Mouse (Mus musculus) left cerebral cortex, adult 11 months (tissue): ENCODE data around the gene Jam3.

Experiments
- DNase-seq: peaks from one replicate; pipeline ENCODE4 v3.0.0; 2022; ENCODE audit warnings: low spot score

The Jam3 gene

DNA sequence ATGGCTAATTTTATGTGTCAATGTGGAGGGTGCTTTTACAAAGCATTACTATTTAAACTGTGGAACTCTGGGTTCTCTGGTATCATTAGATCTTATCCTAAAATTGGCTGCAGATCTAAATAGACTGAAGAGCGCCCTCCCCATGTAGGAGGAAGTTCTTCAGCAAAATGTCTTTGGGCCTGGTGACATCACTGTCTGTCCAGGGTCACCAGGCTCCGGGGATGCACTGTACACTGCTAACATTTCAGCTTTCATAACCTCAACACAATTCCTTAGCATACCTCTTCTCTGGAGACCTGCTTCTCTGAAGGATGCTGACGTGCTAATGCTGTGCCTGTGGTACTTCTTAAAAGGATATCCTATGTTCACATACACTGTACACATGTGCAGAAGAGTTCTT, 43.5 kb downstream of the Jam3 start:
- no peak for DNase-seq

DNA sequence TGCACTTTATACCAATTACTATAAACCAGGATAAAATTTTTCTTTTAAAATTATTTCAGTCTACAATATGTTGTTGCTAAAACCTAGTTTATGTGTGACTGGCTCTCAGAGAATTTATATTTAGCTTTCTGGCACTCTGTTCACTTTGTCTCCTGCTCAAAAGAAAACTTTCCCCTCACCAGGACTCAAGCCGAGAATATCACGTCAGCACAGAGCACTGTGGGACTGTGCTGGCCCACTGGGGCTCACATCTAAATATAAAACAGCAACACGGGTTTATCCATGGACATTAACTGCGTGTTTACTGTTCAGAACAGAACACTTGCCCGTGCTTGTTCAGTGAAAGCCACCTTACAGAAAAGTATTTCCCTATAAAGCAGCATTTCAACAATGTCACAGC, 44.5 kb downstream of the Jam3 start:
- peak; percentile 49 for DNase-seq

DNA sequence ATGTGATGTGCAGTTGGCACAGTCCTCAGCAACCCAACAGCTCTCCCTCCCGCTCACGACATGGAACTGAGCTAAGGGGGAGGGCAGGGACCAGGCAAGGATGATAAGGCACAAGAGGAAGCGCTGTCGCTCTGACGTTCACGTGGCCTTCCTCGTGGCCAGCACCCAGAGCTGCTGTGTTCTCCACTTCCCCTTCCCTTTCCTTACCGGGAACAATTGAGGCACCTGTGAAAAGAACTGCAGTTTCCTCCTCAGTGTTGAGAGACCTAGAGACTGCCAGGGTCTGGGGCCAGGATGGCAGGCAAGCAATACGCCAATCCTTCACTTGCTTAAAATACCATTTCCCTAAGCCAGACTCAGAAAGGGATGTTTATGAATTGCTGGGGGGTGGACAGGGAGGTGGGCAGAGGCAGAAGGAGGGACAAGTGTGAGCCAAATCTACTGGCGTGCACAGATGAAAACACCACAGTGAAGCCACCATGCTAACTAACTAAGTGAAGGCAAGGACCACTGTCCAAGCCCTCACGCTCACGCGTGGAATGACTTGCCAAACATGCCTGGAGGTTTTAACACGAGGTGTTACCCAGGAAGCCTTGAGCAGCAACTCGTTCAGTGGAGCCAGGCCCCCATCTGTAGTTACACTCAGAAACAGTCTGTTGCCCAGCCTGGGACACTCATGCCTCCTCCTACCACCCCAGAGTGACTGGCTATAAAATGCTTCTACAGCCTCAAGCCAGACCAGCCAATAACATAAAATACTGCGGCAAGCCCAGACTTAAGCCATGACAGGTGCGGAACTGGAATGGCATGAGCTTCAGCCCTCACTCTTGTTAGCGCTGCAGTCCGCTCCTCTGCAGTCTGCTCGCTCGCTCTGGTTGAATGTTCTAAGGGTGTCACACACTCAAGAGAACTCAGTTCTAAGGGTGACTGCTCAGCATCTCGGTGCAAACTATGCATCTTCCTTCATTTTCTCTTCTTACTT, 45.4 kb downstream of the Jam3 start:
- peak; percentile 64 for DNase-seq

DNA sequence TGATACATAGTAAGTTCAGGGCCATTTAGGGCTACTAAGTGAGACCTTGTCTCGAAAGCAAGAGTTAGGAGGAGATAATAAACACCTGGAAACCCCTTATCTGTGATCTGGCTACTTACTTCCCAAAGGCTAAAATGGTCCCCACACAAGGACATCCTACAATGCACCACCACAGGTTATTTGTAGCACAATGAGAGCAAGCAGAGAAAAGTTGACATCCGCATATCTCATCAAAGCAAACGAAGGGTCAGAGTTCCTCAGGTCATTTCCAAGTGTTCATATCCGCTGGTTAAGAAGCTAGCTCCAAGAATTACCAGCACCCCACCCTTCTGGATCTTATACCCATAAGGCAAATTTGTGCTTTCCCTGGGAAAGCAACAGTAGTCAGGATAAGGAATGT, 46.8 kb downstream of the Jam3 start:
- DNase-seq = no peak

DNA sequence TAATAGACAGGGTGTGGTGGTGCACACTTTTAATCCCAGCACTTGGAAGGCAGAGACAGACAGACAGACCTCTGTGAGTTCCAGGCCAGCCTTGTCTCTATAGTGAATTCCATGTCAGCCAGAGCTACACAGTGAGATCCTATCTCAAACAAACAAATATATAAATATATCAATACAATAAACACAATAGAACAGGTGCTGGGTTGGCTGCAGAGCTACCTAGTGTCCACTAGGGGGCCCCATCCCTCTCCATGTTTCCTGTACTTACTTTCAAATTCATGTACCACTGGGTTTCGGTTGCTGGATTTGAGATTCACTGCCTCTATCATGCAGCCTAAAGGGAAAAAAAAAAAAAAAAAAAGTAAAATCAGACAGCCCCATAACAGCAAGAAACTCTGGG, 49.1 kb downstream of the Jam3 start:
- DNase-seq = no peak

DNA sequence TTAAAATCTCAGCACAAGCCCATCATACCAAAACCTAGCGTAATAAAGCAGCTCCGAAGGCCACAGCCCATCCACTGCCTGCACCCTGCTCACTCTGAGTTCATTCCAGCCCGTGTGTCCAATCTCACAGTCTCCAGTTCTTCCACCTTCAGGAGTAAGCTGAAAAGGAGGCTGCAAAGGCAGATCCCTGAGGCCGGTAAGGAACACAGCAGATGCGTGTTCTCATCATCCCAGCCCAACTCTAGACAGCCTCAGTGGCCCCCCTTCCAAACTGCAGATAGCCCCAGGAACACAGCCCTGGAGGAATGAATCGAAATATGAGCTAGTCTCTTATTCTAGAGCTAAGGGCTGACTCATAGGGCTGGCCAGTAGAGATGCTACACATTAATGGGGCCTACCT, 53.8 kb downstream of the Jam3 start:
- DNase-seq = no peak

DNA sequence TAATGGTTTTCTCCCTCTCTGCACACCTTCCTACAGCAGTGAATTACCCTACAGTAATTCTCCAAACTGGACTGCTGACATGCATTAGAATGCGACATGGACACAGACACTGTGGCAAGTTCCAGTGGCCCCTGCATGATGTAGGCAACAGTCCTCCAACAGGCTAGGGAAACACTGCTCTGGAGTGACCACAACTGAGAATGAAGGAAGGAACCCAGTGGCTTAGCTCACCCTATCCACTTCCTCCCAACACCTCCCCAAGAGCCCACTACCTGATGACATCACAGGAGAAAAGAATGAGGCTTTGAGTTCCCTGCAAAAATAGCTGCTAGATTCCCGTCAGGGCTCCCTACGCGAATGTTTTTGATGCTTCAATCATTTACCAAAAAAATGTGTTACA, 55.7 kb downstream of the Jam3 start:
- DNase-seq = no peak

DNA sequence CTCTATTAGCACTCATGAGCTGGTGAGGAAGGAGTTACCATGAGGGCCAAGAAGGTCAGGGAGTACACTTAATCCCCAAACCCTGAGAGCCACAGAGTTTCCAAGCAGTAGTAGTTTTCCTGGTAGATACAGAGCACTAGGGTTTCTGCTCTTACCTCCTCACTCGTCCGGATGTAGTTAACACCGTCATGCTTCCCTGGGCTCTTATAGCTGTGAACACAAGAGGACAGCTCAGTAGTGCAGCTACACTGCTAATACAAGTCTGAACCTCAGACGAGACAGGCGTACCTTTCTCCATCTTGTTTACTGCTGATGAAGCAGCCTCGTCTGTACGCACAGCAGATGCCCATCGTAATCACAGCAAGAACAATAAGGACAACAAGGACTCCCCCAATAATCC, 56.7 kb downstream of the Jam3 start:
- DNase-seq = no peak

DNA sequence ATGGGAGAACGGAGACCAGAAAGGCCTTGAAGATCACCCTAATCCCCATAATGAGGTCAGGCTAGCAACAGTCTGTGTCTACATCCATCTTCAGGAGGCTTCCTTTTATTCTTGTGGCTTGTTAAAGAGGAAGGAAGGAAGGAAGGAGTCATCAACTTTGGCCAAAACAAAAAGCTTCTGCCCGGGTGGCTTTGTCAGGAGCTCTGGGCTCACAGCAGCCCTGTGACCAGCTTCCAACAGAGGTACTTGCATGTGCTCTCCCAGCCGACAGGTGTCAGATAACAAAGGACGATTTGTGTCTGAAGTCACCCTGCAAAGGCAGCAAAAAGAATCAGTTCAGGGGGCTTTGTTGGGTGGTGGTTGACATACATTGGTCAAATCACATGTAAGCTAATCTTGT, 57.1 kb downstream of the Jam3 start:
- no peak for DNase-seq

DNA sequence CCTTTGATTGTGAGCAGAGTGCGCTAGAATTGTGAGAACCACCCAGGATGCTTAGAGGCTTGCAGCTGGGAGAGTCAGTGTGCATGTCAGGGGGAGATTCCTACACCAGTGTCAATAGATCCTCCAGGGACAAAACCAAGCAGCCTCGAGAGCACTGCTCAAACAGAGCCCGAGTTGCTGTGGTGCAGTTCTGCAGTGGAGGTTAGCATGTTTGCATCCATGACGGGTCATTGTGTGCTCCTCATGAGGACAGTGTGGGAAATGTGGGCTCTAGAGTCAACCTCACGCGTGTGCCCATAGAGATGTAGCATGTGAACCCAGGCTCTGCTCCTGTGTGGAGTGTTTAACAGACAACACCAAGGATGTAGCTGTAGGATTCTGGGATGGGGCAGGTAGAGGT, 62.3 kb downstream of the Jam3 start:
- no peak for DNase-seq

DNA sequence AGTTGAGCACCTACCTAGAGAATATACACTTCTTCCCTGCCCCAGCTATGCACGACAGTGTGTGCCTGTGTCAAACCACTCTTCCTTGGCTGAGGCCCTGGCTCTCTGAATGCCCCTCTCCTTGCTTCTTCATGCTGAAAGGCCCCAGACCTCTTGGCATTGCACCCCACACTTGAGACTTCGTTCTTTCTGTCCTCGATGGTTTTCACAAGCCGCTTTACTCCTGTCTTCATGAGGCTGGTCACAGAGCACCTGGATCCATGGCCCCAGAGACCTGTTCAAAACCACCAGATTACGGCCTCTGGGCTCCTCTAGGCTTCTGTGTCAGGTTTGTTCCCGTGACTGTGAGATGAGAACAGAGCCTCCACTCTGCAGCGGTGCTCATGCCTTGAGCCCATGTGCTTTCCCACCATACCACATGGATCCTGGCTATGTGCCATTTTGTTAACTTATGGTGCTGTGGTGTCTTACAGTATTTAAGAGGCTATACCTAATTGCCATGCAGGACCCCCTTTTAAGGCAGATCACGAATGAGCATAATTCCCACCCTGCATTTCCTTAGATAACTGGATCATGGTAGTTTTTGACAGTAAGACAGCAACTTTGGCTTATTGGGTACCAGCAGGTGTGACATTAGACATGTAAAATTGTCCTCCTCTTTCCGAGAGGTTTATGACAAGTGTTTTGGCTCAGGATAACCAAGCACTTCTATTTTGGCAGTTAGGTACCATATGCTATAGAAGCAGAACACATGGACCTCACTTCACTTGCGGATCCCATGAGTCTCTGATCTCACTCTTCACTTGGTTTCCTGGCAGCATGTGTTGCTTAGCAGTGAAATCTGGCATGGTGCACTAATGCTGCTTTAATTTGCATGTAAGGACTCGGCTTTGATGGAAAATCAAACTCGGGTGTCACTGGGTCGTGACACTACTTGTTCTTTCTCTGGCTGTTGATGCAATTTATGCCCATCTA, 64.1 kb downstream of the Jam3 start:
- no peak for DNase-seq

DNA sequence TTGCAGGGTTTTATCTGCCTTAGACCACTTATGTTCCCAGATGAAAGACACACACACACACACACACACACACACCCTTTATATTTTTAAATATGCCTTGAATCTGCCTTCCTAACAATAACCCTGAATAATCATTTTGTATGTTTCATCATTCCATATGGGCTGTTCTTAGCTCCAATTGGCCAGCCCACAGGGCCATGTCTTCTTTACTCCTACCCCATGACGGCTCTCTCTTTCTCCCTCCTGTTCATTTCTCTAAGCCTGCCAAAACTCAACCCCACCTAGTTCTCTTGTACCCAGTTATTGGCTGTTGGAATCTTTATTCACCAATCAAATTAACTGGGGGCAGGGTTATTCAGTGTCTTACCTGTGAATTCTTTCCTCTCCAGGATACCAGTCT, 65.1 kb downstream of the Jam3 start:
- no peak for DNase-seq

DNA sequence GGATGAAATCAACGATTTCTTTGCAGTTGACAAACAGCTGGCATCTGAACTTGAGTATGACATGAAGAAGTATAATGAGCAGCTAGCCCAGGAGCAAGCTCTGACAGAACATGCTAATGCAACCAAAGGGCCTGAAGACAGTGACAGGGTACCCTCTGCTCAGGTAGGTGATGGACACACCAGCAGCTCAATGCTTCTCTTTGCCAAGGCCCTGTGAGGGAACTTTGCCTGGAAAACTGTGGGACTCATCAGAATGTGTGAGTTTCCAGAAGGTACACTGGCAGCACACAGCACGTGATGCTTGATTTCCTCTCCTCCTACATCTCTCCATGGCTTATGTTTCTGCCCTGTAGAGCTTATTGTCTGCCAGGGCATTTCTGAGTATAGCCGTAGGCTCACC, 67.8 kb downstream of the Jam3 start:
- DNase-seq = no peak

DNA sequence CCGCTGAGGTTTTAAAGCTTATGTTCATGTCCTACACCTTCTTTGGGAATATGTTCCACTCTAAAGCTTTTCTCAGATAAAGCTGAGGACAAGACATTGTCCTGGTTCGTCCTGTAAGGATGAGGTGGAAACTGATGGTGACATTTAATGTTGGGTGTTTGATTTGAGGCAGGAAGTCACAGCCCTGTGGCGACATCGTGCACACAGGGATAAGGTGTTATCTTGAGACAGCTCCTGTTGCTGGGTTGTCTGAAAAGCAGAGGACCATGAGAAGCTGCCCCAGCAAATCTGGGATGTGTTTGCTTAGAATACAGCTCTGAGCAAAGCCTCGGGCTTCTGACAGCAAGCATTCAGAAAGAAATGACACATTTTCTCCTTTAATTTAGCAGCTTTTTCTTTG, 69.0 kb downstream of the Jam3 start:
- DNase-seq = no peak

DNA sequence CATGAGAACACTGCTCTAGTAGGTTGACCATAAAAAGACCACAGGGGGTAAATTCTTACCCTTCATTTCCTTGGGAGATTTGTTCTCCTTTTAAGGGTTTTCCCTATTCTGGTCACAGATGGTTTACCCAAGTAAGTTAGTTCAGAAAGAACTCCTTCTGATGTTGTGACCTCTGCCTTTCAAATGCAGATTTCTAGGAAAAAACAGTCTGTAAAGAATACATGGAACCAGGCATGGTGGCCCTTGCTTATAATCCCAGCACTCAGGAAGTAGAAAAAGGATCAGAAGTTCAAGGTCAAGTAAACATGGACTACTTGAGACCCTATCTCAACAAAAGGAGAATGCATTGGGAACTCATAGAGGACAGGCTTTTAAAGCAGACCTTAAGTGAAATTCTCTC, 79.4 kb downstream of the Jam3 start:
- no peak for DNase-seq

DNA sequence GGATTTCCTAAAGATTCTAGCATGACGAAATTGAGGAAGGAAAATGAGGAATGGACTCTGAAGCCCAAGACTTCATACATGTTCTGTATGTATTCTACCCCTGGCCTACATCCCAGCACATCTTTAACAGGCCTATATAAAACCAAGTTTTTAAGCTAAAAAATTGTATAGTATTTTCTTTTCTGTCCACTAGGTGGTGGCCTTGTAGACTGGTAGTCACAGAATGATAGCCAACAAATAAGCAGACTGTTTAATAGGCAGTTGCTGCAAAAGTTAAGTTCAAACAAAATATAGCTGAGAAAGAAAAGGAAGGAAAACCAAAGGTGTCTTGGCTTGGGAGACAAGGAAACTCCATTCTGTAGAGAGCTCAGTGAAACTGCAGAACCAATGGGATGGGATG, 80.5 kb downstream of the Jam3 start:
- no peak for DNase-seq

DNA sequence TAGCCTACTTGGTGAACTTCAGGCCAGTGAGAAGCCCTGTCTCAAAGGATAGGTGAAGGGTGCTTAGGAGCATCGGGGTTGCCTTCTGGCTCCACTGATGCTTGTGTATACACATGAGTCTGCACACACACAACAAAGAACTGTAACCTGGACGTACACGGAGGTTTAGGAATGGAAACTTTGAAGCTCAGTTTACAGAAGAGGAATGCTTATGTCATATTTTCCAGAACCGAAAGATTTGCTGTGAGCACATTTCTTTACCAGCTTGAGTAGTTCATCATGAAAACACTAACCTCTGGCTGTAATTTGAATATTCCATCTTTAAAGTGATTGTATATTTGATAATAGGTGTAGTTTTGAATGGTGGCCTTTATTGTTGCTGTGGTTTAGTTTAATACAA, 84.3 kb downstream of the Jam3 start:
- no peak for DNase-seq

DNA sequence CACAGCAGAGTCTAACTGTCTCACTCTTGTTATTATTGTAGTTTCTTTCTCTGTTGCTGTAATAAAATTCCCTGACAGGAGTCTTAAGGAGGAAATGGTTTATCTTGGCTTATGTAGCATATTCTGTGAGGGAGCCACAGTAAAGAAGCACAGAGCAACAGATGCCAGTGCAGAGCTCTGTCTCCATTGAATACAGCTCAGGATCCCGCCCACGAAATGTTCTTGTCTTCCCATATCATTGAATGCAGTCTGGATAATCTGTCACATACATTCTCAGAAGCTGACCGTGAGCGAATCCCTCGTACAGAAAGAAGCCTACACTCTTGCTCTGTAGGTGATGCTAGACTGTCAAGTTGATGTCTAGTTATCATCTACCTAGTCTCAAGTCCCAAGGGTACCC, 96.9 kb downstream of the Jam3 start:
- DNase-seq = peak; percentile 64

DNA sequence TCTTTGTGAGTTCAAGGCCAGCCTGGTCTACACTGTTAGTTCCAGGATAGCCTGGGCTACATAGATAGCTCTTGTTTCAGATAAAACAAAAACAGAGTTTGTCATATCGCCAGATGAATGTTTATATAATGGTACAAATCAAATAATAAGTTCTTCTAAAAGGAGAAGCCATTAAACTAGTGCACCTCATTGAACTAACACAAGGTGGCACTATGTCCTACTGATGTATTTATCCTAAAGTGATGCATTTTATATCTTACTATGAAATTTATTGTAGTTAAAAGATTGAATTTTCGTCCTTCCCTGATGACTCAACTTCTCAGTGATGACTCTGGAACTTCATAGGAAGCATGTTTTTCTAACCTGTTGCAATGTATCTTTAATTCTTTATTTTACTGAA, 105.7 kb downstream of the Jam3 start:
- no peak for DNase-seq
